ENCODE assay signal across 12 mouse cellular contexts in the genomic region with DNA sequence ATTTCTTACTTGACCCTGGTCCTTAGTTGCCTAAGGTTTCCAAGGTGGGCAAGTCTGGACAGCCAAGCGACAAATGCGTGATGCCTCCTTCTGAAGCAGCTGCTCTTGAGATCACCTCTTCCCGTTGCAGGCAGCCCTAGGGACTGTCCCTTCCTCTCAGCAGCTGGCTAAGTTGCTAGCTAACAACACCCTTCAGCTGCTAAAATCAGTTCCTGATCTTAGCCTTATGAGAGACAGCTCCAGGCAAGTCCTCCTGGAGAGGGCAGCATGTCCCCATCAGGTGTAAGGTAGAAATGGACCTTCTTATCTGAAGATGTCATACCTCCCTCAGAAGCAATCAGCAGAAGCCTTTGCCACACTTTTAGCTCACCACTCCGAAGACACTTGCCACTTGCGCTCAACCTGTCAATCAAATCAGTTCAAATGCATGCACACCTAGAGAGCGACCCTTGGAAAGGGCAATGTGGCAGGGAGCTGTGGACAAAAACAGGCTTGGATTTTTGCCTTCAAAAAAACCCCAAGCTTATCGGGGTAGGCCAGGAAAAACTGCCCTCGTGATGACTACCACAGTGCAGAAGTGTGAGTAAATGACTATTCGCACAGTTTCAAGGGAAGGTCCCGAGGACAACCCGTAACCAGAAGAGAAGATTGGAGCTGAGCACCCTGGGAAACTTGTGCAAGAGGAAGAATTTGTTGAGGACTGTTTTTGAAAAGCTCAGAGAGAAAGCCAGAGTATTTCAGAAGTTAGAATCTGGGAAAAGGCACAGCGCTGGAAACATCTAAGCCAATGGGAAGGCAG. TPM values are rescaled to one million over a fixed set of nuclear protein-coding genes. Genes with fewer than 3 reads are reported as not detected.
DNase-seq lines count a peak whose midpoint lies in the region; ATAC-seq and TF ChIP-seq lines count a peak whose summit lies in the region.
"Had no signal": no experiment of that assay in that cellular context is flagged by ENCODE, and none has a peak within 500 bp of the region (broad histone marks: within the 10 kb centered on the region; RNA-seq: fewer than 3 reads in every experiment).

No protein-coding gene starts in this region.

- no peaks in the 10 kb centered on the region for H3K9me3 ChIP-seq in lung, embryonic 16.5 days (ENCODE audit: control insufficient read depth, low read length)
- H3K9me3 ChIP-seq: hindbrain, embryonic 12.5 days; limb, embryonic 12.5 days had no signal

- no peak overlapping the region for H3K4me2 ChIP-seq in lung, embryonic 16.5 days (ENCODE audit: low read depth, low read length)
- H3K4me2 ChIP-seq: hindbrain, embryonic 12.5 days; limb, embryonic 12.5 days had no signal

- H3K36me3 ChIP-seq in lung, embryonic 16.5 days (ENCODE audit: control insufficient read depth, insufficient read depth, low read length): no peaks in the 10 kb centered on the region
- H3K36me3 ChIP-seq: hindbrain, embryonic 12.5 days; limb, embryonic 12.5 days had no signal

- WGBS in lung, embryonic 16.5 days: 67% methylated on average over 12 of the region's 12 CpGs

- H3K4me3 ChIP-seq in gastrocnemius, adult 2 months: no peak overlapping the region
- no peak overlapping the region for H3K4me3 ChIP-seq in lung, embryonic 16.5 days (ENCODE audit: low read length)
- no peak overlapping the region for H3K4me3 ChIP-seq in cortical plate, adult 2 months (ENCODE audit: insufficient read depth, low read length)
- H3K4me3 ChIP-seq: erythroblast, embryonic 14.5 days; hindbrain, embryonic 12.5 days; limb, embryonic 12.5 days had no signal

- peak; percentile 51 for TF ChIP-seq CTCF in gastrocnemius, adult 2 months (IDR thresholded peaks at IDR 0.05)
- peak; percentile 37; the same call in 1 of the 2 replicates for TF ChIP-seq CTCF in cortical plate, adult 2 months (IDR thresholded peaks at IDR 0.05; ENCODE audit: extremely low read depth, insufficient read depth, low read length)

- peaks cover 10% of the 10 kb centered on the region for H3K4me1 ChIP-seq in lung, embryonic 16.5 days (replicated peaks; ENCODE audit: control insufficient read depth, insufficient read depth, low read length)
- peaks cover 2% of the 10 kb centered on the region for H3K4me1 ChIP-seq in cortical plate, adult 2 months (ENCODE audit: control insufficient read depth, insufficient read depth, low read length)

- peak overlapping the region; percentile 62 for H3K27ac ChIP-seq in gastrocnemius, adult 2 months
- H3K27ac ChIP-seq in lung, embryonic 16.5 days (ENCODE audit: low read length): no peak overlapping the region
- H3K27ac ChIP-seq in cortical plate, adult 2 months (ENCODE audit: insufficient read depth, low read length): no peak overlapping the region
- H3K27ac ChIP-seq: hindbrain, embryonic 12.5 days had no signal

- H3K27me3 ChIP-seq in lung, embryonic 16.5 days (ENCODE audit: control insufficient read depth, insufficient read depth, low read depth, low read length): no peaks in the 10 kb centered on the region
- H3K27me3 ChIP-seq: hindbrain, embryonic 12.5 days; limb, embryonic 12.5 days had no signal

- no peak for TF ChIP-seq POLR2A in cortical plate, adult 2 months (IDR thresholded peaks at IDR 0.05; ENCODE audit: extremely low read depth, insufficient read depth, low read length)

- DNase-seq in gastrocnemius, adult 2 months: peak; percentile 42
- no peak for DNase-seq in gastrocnemius, postnatal 4 days (ENCODE audit: low spot score in 2 of 2)
- no peak for DNase-seq in lung, postnatal 10 days
- DNase-seq in kidney, postnatal 14 days: peak; percentile 29
- DNase-seq in thymus, postnatal 10 days (ENCODE audit: low spot score in 2 of 2): no peak
- no peak for DNase-seq in c-Kit-positive CD71-positive TER-119-positive erythroid progenitor cells, embryonic 14.5 days (ENCODE audit: low spot score)
- DNase-seq: thymus, postnatal 25 days had no signal

- intact Hi-C loops in gastrocnemius, adult 2 months (cut with DNase I): no loop called here

- no peak overlapping the region for H3K9ac ChIP-seq in lung, embryonic 16.5 days (ENCODE audit: low read length)
- H3K9ac ChIP-seq: hindbrain, embryonic 12.5 days; limb, embryonic 12.5 days had no signal

- ATAC-seq in lung, embryonic 16.5 days (ENCODE audit: low read depth): peak; percentile 30; the same call in 1 of the 2 replicates

RNA-seq across cellular contexts. Expression of a gene that starts 36.9 kb away (rescaled TPM):
- 100 to 1,000 TPM; 191 to 246 TPM for total RNA-seq in gastrocnemius, adult 2 months (2021)
- 100 to 1,000 TPM; 107 to 122 TPM for total RNA-seq in gastrocnemius, postnatal 4 days (2021)
- polyA plus RNA-seq in lung, embryonic 16.5 days (2015; fragmentation: Nextera tagmentation; extraction: Ambion mirVana): 50.0 and 63.8 TPM in 2 replicates
- polyA plus RNA-seq in cortical plate, adult 2 months (2012; rRNA removed): 79.6 and 87.3 TPM in 2 replicates

Comparison
In these comparisons a context has a peak if more than half of its experiments do, and no peak if none do; other contexts are left out.
1. DNase-seq: peak in gastrocnemius, adult 2 months (single experiment) and kidney, postnatal 14 days (single experiment); none in gastrocnemius, postnatal 4 days (0 of 2), lung, postnatal 10 days (single experiment), thymus, postnatal 10 days (0 of 2) and c-Kit-positive CD71-positive TER-119-positive erythroid progenitor cells, embryonic 14.5 days (single experiment).